Mouse (Mus musculus) urinary bladder, adult 18-20 months (tissue): Measurements from ENCODE around the gene Sgms1.
A peak's percentile ranks its signal among the peaks of the same experiment; 100 is the strongest.

Experiments used
- DNase-seq, 2 experiments: peaks; one replicate each; pipeline ENCODE4 v3.0.0; 2022; ENCODE audit warnings: low spot score in 2 of 2, mixed read lengths in 2 of 2

The Sgms1 gene

GRCm38 (mm10) chr19:32179514-32179913, 210.0 kb downstream of the Sgms1 start:
- DNase-seq: no peak

GRCm38 (mm10) chr19:32178161-32178560, 211.4 kb downstream of the Sgms1 start:
- DNase-seq: no peak

- DNase-seq: no peak
Observed at GRCm38 (mm10) chr19:32176458-32176857, 213.1 kb downstream of the Sgms1 start.

- DNase-seq: no peak
Observed at GRCm38 (mm10) chr19:32175991-32176390, 213.5 kb downstream of the Sgms1 start.

GRCm38 (mm10) chr19:32175013-32175412, 214.5 kb downstream of the Sgms1 start:
- no peak for DNase-seq

GRCm38 (mm10) chr19:32174561-32174960, 215.0 kb downstream of the Sgms1 start:
- DNase-seq: no peak

GRCm38 (mm10) chr19:32173522-32174184, 215.9 kb downstream of the Sgms1 start:
- no peak for DNase-seq

- DNase-seq: no peak
Observed at GRCm38 (mm10) chr19:32172511-32172981, 217.0 kb downstream of the Sgms1 start.

GRCm38 (mm10) chr19:32171981-32172380, 217.5 kb downstream of the Sgms1 start:
- no peak for DNase-seq

- DNase-seq: peak; percentile 42 to 55
Observed at GRCm38 (mm10) chr19:32169634-32170540, 219.6 kb downstream of the Sgms1 start.

- DNase-seq: no peak
Observed at GRCm38 (mm10) chr19:32168031-32168430, 221.5 kb downstream of the Sgms1 start.

GRCm38 (mm10) chr19:32166823-32167605, 222.5 kb downstream of the Sgms1 start:
- DNase-seq: no peak

GRCm38 (mm10) chr19:32165711-32166110, 223.8 kb downstream of the Sgms1 start:
- no peak for DNase-seq

GRCm38 (mm10) chr19:32164128-32164527, 225.4 kb downstream of the Sgms1 start:
- DNase-seq: no peak

- no peak for DNase-seq
Observed at GRCm38 (mm10) chr19:32159944-32160343, 229.6 kb downstream of the Sgms1 start.

- no peak for DNase-seq
Observed at GRCm38 (mm10) chr19:32159168-32159567, 230.3 kb downstream of the Sgms1 start.

- DNase-seq: no peak
Observed at GRCm38 (mm10) chr19:32157045-32157444, 232.5 kb downstream of the Sgms1 start.

GRCm38 (mm10) chr19:32152529-32152928, 237.0 kb downstream of the Sgms1 start:
- no peak for DNase-seq

GRCm38 (mm10) chr19:32148710-32149109, 240.8 kb downstream of the Sgms1 start:
- no peak for DNase-seq

GRCm38 (mm10) chr19:32142383-32142782, 247.1 kb downstream of the Sgms1 start:
- DNase-seq: no peak

- DNase-seq: no peak
Observed at GRCm38 (mm10) chr19:32138361-32139088, 251.0 kb downstream of the Sgms1 start.
